Mouse (Mus musculus) intestine, postnatal 0 days (tissue): ENCODE results near the gene Apba2. TPM values are rescaled to one million over a fixed set of nuclear protein-coding genes. Genes with fewer than 3 reads are reported as not detected.

ENCODE experiments used
- ATAC-seq: fragments of 200-750 bp; cut with Nextera tagmentation; 2 replicates; pipeline ENCODE4 v1.8.0; 2017; ENCODE audit warnings: mild to moderate bottlenecking, moderate TSS enrichment, moderate library complexity
- H3K27ac ChIP-seq: fragments of 300-500 bp; sonication (generic); 2 replicates; pipeline ENCODE4 v1.5.1; 2014; ENCODE audit warnings: mild to moderate bottlenecking, low read depth, low read length, moderate library complexity
- H3K27me3 ChIP-seq: fragments of 300-500 bp; sonication (generic); replicated peaks from 2 replicates; pipeline ENCODE4 v1.6.1; 2014; ENCODE audit warnings: low read length, mixed read lengths; ENCODE audit not compliant: control insufficient read depth, insufficient read depth
- H3K36me3 ChIP-seq: fragments of 300-500 bp; sonication (generic); 2 replicates; pipeline ENCODE4 v1.6.1; 2014; ENCODE audit warnings: mild to moderate bottlenecking, moderate library complexity; ENCODE audit not compliant: control insufficient read depth, insufficient read depth
- H3K4me1 ChIP-seq: fragments of 300-500 bp; sonication (generic); replicated peaks from 2 replicates; pipeline ENCODE4 v1.6.1; 2014; ENCODE audit warnings: antibody characterized with exemption, low read length, mixed read lengths; ENCODE audit not compliant: control insufficient read depth, insufficient read depth
- H3K4me2 ChIP-seq: fragments of 300-500 bp; sonication (generic); replicated peaks from 2 replicates; pipeline ENCODE4 v1.6.1; 2014; ENCODE audit warnings: low read depth, mild to moderate bottlenecking, moderate library complexity
- H3K4me3 ChIP-seq: fragments of 300-500 bp; sonication (generic); 2 replicates; pipeline ENCODE4 v1.5.1; 2014; ENCODE audit warnings: low read depth, low read length
- H3K9ac ChIP-seq: fragments of 300-500 bp; sonication (generic); 2 replicates; pipeline ENCODE4 v1.6.1; 2014; ENCODE audit warnings: mild to moderate bottlenecking, low read depth, low read length
- H3K9me3 ChIP-seq: fragments of 300-500 bp; sonication (generic); 2 replicates; pipeline ENCODE4 v1.6.1; 2016; ENCODE audit warnings: mixed run types; ENCODE audit not compliant: control insufficient read depth
- CTCF ChIP-seq: sonication (generic); IDR thresholded peaks from 2 replicates; pipeline ENCODE4 v1.5.1; 2016; ENCODE audit warnings: low read depth, mild to moderate bottlenecking, control low read depth, antibody characterized with exemption, moderate library complexity
- WGBS: fragments of 180-500 bp; shearing (Covaris S2); extraction: QIAGEN DNeasy Blood & Tissue Kit; methylation state at CpG from one replicate; pipeline ENCODE4 v1.1.7; 2014; 5-methylcytosine and 5-hydroxymethylcytosine counted together
- polyA plus RNA-seq: library from polyadenylated mRNA; unstranded; fragments of >200 nt; fragmentation: Nextera tagmentation; extraction: Ambion mirVana; gene quantifications from 2 replicates; pipeline ENCODE4 v1.2.1, GENCODE M21; 2015

Gene Apba2
- polyA plus RNA-seq, 1 experiment from 2014 or later = 4.3 TPM

DNA sequence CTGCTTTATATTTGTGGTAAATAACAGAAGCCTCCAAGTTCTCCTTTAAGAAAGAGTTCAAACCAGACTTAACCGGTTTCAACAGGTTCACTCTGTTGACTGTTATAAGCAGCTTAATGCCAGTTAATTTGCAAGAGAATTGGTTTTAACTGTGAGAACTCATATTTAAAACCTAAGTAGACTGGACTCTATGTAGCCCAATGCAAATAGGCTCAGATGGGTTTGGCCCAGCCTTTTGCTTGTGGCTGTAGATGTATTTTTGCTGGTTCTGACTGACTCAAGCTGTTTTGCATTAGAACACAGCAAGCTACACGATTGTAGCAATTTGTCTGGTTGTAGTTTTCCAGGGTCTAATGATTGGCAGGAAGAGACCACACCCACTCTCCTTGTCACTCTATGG is 214.8 kb downstream of the Apba2 start:
- H3K27ac ChIP-seq = no peak overlapping the region

DNA sequence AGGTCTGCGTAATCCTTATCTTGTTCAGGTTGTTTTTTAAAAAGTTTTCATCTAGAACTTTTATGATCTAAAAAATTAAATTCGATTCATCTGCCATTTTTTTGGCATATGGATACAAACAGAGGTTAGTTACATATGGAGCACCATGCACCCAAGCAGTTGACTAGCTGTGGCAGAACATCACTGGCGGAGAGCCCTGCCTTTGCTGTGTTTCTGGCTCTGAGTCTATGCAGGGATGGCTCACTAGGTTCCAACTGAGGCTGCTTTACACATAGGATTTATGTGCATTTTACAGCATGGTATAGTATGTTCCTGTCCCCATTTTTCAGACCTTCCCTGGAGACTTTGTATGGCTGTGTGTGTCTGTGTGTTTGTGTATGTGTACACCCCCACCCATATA is 221.8 kb downstream of the Apba2 start:
- no peaks in the 10 kb centered on the region for H3K4me1 ChIP-seq
- H3K9ac ChIP-seq = no peak overlapping the region
- no peak for ATAC-seq
- H3K27ac ChIP-seq = no peak overlapping the region
- no peak overlapping the region for H3K4me2 ChIP-seq
- WGBS = 81% methylated on average over 3 of the region's 3 CpGs
- no peaks in the 10 kb centered on the region for H3K36me3 ChIP-seq
- no peaks in the 10 kb centered on the region for H3K27me3 ChIP-seq
- TF ChIP-seq CTCF = no peak
- no peak overlapping the region for H3K4me3 ChIP-seq
- no peaks in the 10 kb centered on the region for H3K9me3 ChIP-seq

More for the DNA sequence above, 214.8 kb downstream of the Apba2 start:
- Histone ChIP-seq H3K36me3 (no peaks in the 10 kb centered on the region), H3K4me1 (no peaks in the 10 kb centered on the region), H3K9me3 (no peaks in the 10 kb centered on the region), H3K27me3 (no peaks in the 10 kb centered on the region), H3K9ac (no peak overlapping the region), H3K4me3 (no peak overlapping the region), H3K4me2 (no peak overlapping the region)
- 75% methylated on average over 2 of the region's 2 CpGs for WGBS
- TF ChIP-seq CTCF = no peak
- ATAC-seq = no peak

DNA sequence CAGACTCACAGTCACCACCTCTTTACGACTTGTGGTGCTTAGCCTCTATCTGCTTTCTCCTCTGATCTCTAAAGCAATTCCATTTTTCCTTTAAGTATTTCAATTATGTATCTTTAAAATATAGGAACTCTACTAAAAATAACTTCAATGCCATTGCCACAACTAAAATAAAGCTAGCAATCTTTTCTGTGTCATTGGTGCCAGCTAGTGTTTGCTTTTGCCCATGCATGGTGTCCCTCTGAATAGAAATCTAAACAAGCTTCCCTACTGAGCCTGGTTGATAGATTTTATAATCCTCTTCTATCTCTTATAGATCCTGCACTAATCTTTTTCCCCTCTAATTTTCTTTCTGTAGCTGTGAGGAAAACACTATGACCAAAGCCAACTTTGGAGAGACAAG is 222.9 kb downstream of the Apba2 start:
- Histone ChIP-seq H3K9ac (no peak overlapping the region), H3K4me3 (no peak overlapping the region), H3K27ac (no peak overlapping the region), H3K9me3 (no peaks in the 10 kb centered on the region), H3K4me2 (no peak overlapping the region), H3K27me3 (no peaks in the 10 kb centered on the region), H3K36me3 (no peaks in the 10 kb centered on the region), H3K4me1 (no peaks in the 10 kb centered on the region)
- no peak for TF ChIP-seq CTCF
- WGBS = 66% methylated on average over 1 of the region's 1 CpGs
- ATAC-seq = no peak

DNA sequence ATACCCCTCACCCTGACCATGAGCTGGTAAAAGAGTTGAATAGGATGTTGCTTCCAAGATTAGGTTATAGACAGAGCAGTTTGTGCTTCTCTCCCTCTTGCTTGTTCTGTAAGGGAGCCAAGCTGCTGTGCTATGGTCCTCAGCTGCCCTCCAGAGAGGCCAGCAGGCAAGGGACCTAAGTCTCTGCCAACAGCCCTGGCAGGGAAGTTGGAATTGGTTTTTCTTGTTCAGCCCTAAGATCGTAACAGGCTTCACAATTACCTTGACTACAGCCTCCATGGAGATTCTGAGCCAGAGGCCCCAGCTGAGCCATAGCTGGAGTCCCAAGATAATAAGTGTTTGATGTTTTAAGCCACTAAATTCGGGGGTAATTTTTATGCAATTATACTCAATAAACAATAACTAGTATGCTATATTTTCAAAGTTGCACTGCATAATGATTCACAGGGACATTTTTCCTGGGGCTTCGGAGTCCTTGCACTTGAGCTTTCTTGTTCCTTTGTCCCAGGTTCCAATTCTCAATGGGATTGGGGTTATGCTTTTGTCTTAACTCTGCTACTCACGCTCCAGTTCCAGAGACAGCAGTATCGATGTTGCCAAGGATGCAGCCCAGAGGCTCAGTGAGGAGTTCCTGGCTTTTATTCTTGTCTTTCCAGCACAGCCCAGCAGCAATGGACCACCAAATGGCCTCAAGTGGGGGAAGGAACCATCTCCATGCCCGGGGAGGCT is 224.6 kb downstream of the Apba2 start:
- Histone ChIP-seq H3K36me3 (no peaks in the 10 kb centered on the region), H3K27me3 (no peaks in the 10 kb centered on the region), H3K4me2 (no peak overlapping the region), H3K9ac (no peak overlapping the region), H3K4me3 (no peak overlapping the region), H3K4me1 (no peaks in the 10 kb centered on the region), H3K9me3 (no peaks in the 10 kb centered on the region), H3K27ac (no peak overlapping the region)
- no peak for ATAC-seq
- no peak for TF ChIP-seq CTCF
- 77% methylated on average over 6 of the region's 6 CpGs for WGBS

DNA sequence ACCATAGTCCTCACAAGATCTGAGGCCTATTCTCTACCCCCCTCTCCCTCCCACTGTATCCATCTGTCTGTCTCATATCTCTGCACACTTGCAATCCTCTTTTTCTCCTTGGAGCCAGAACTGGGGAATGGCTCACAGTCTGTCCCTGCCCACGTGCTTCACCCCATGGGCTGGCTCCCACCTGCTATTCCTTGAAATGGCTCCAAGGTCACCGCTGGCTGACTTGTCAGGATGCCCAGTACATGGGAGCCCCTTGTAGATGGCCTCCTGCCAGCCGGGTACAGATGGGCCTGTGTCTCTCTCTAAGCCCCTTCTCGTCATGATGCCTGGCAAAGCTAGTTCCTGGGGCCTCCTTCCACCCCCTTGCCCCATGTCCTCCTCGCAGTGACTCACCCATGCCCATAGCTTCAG is 226.7 kb downstream of the Apba2 start:
- Histone ChIP-seq H3K4me2 (no peak overlapping the region), H3K9me3 (no peaks in the 10 kb centered on the region), H3K27me3 (no peaks in the 10 kb centered on the region), H3K9ac (no peak overlapping the region), H3K4me3 (no peak overlapping the region), H3K4me1 (no peaks in the 10 kb centered on the region), H3K36me3 (no peaks in the 10 kb centered on the region), H3K27ac (no peak overlapping the region)
- 81% methylated on average over 5 of the region's 5 CpGs for WGBS
- TF ChIP-seq CTCF = no peak
- ATAC-seq = no peak

DNA sequence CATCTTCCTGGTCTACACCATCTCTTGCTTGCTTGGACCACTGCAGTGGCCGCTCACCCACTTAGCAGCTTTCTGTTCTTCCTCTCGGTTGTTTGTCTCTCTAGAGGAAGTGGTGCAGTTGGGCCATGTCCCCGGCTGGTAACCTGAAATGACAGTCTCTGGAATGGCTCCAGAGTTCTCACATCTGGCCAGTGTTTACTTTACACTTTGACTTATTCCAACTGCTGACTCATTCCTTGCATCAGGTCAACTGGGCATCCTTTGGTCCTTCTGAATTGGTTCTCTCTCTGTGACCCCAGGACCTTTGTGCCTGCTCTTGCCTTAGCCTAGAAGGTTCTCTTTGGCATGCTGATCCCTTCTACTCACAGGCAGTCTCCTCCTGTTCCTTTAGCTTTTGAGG is 227.3 kb downstream of the Apba2 start:
- no peak for TF ChIP-seq CTCF
- Histone ChIP-seq H3K9me3 (no peaks in the 10 kb centered on the region), H3K4me2 (no peak overlapping the region), H3K9ac (no peak overlapping the region), H3K4me1 (no peaks in the 10 kb centered on the region), H3K36me3 (no peaks in the 10 kb centered on the region), H3K4me3 (no peak overlapping the region), H3K27me3 (no peaks in the 10 kb centered on the region), H3K27ac (no peak overlapping the region)
- WGBS = 61% methylated on average over 3 of the region's 3 CpGs
- no peak for ATAC-seq
